Mouse (Mus musculus) forebrain, embryonic 16.5 days (tissue): Measurements from ENCODE around the gene Caln1. TPM values are rescaled to one million over a fixed set of nuclear protein-coding genes. Genes with fewer than 3 reads are reported as not detected.

Experiments used
- ATAC-seq: fragments of 200-750 bp; cut with Nextera tagmentation; 2 replicates; pipeline ENCODE4 v1.8.0; 2017; ENCODE audit warnings: mild to moderate bottlenecking, moderate library complexity
- H3K27ac ChIP-seq: fragments of 300-500 bp; sonication (generic); 2 replicates; pipeline ENCODE4 v1.5.1; 2014; ENCODE audit warnings: low read length, control low read depth
- H3K27me3 ChIP-seq: fragments of 300-500 bp; sonication (generic); replicated peaks from 2 replicates; pipeline ENCODE4 v1.6.1; 2014; ENCODE audit warnings: low read length; ENCODE audit not compliant: control insufficient read depth, insufficient read depth
- H3K36me3 ChIP-seq: fragments of 300-500 bp; sonication (generic); 2 replicates; pipeline ENCODE4 v1.6.1; 2014; ENCODE audit not compliant: control insufficient read depth, insufficient read depth
- H3K4me1 ChIP-seq: fragments of 300-500 bp; sonication (generic); replicated peaks from 2 replicates; pipeline ENCODE4 v1.6.1; 2014; ENCODE audit warnings: low read length; ENCODE audit not compliant: control insufficient read depth, insufficient read depth
- H3K4me2 ChIP-seq: fragments of 300-500 bp; sonication (generic); 2 replicates; pipeline ENCODE4 v1.6.1; 2014; ENCODE audit warnings: mild to moderate bottlenecking, low read length, control low read depth
- H3K4me3 ChIP-seq: fragments of 300-500 bp; sonication (generic); replicated peaks from 2 replicates; pipeline ENCODE4 v1.5.1; 2014; ENCODE audit warnings: mild to moderate bottlenecking, low read length, control low read depth
- H3K9ac ChIP-seq: fragments of 300-500 bp; sonication (generic); replicated peaks from 2 replicates; pipeline ENCODE4 v1.6.1; 2014; ENCODE audit warnings: low read depth, low read length, control low read depth
- H3K9me3 ChIP-seq: fragments of 300-500 bp; sonication (generic); 2 replicates; pipeline ENCODE4 v1.6.1; 2016; ENCODE audit warnings: low read length; ENCODE audit not compliant: control insufficient read depth
- WGBS: fragments of 180-500 bp; shearing (Covaris S2); extraction: QIAGEN DNeasy Blood & Tissue Kit; methylation state at CpG from one replicate; pipeline ENCODE4 v1.1.7; 2014; 5-methylcytosine and 5-hydroxymethylcytosine counted together
- polyA plus RNA-seq: library from polyadenylated mRNA; unstranded; fragments of >200 nt; fragmentation: Nextera tagmentation; extraction: Ambion mirVana; gene quantifications from 2 replicates; pipeline ENCODE4 v1.2.1, GENCODE M21; 2015

Gene Caln1
- polyA plus RNA-seq, 1 experiment from 2014 or later, result 24.4 TPM

DNA sequence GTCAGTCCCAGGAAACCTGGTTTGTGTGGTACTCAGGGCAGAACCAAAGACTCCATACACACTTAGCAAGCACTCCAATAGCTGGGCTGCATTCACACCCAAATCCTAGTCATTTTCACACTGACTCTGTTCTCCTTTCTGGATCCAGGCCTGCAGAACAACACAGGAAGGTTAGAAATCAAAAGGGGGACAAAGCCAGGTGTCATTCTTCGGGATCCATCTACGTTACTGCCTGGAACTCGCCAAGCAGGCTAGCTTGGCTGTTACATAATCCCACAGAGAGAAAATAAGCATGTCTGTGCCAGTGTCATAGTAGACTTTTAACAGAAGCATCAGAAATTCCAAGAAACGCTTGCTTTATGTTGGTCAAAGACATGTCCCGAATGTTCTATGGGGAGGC lies 446.1 kb downstream of the Caln1 start:
- no peak overlapping the region for H3K4me2 ChIP-seq
- no peaks in the 10 kb centered on the region for H3K36me3 ChIP-seq
- H3K27me3 ChIP-seq, result no peaks in the 10 kb centered on the region
- 0 out of 2 replicates have a peak, but pooled peaks cover 2% of the 10 kb centered on the region for H3K4me1 ChIP-seq
- no peak for ATAC-seq
- H3K4me3 ChIP-seq, result no peak overlapping the region
- H3K9ac ChIP-seq, result no peak overlapping the region
- H3K9me3 ChIP-seq, result no peaks in the 10 kb centered on the region
- no peak overlapping the region for H3K27ac ChIP-seq
- WGBS, result 86% methylated on average over 5 of the region's 5 CpGs

DNA sequence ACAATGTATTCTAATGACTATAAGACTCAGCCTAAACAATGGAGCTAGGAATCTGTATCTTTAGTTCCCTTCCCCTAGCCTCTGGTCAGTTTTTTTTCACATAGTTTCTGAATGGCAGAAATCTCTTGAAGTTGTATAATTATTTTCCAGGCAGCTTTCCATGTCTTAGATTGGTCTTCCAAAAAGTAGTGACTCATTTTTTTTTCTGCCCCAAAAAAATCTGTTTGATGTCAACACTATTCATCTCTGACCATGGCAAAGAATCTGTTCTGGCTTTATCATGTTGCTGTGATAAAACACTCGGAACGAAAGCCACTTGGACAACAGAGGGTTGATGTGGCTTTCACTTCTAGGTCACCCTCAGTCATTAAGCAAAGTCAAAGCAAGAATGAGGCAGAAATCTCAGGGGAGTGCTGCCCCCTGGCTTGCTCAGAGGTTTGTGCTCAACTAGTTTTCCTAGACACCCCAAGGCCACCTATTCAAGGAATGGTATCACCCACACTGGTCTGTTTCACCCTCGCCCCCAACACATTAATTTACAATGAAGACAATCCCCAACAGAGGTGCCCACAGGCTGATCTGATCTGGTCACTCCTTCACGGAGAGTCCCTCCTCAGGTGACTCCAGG lies 450.9 kb downstream of the Caln1 start:
- Histone ChIP-seq H3K9ac (no peak overlapping the region), H3K9me3 (no peaks in the 10 kb centered on the region), H3K4me2 (no peak overlapping the region), H3K36me3 (no peaks in the 10 kb centered on the region), H3K4me3 (no peak overlapping the region), H3K4me1 (no peaks in the 10 kb centered on the region), H3K27me3 (no peaks in the 10 kb centered on the region), H3K27ac (no peak overlapping the region)
- WGBS, result 77% methylated on average over 4 of the region's 4 CpGs
- ATAC-seq, result no peak

DNA sequence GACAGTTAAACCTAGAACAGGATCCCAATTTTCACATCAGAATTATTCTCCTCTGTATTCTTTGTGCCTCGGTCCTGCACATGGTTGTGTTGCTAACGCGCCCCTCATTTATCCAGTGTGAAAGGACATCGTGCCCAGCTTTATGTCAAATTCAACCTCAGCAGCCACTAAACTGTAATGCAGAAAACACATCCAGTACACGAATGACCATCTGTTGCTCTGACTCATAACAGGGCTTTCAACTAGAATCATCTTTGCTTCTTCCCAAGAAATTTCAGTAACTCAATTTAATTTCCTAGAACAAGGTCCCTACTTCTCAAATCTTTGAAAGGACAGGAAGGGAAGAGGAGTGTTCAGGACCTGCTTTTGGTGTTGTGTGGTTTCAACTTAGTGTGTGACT lies 451.4 kb downstream of the Caln1 start:
- Histone ChIP-seq H3K27me3 (no peaks in the 10 kb centered on the region), H3K9me3 (no peaks in the 10 kb centered on the region), H3K36me3 (no peaks in the 10 kb centered on the region), H3K4me2 (no peak overlapping the region), H3K27ac (no peak overlapping the region), H3K4me1 (no peaks in the 10 kb centered on the region), H3K9ac (no peak overlapping the region), H3K4me3 (no peak overlapping the region)
- 90% methylated on average over 5 of the region's 5 CpGs for WGBS
- ATAC-seq, result no peak

DNA sequence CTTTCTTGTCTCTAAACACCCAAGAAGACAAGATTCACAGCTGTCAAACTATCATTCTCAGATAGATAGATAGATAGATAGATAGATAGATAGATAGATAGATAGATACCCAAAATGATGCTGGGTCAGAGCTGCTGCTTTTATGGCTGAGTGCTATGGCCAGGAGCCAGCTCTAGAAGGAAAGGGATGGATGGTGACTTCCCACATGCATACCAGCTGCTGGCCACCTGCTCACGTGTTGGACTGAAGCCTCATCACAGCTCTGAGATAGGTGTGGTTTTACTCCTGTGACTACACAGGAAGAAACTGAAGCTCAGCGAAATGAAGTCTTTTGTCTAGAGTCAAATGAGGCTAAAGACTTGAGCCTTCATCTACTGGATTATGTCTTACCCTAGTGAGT lies 456.5 kb downstream of the Caln1 start:
- no peak overlapping the region for H3K9ac ChIP-seq
- no peak overlapping the region for H3K27ac ChIP-seq
- no peaks in the 10 kb centered on the region for H3K36me3 ChIP-seq
- no peak for ATAC-seq
- no peaks in the 10 kb centered on the region for H3K27me3 ChIP-seq
- H3K9me3 ChIP-seq, result 0 out of 2 replicates have a peak, but pooled peaks cover 4% of the 10 kb centered on the region
- 90% methylated on average over 2 of the region's 2 CpGs for WGBS
- H3K4me3 ChIP-seq, result no peak overlapping the region
- H3K4me2 ChIP-seq, result no peak overlapping the region
- H3K4me1 ChIP-seq, result no peaks in the 10 kb centered on the region

DNA sequence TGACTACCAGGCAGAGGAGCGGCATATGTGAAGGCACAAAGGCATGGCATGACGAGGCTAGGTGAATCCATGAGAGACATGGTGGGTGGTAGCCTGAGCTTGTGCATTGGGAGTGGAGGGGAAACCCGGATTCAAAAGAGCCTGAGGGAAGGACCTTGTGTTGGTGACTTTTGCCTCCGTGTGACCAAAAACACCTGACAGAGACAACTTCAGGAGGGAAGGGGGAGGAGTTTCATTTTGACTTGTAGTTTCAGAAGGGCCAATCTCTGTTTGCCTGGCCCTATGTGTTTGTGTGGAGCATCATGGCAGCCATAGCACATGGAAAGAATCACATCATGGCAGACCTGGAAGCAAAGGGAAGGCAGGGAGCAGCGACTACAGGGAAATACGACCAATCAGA lies 479.3 kb downstream of the Caln1 start:
- Histone ChIP-seq H3K9ac (no peak overlapping the region), H3K4me1 (0 out of 2 replicates have a peak, but pooled peaks cover 2% of the 10 kb centered on the region), H3K36me3 (no peaks in the 10 kb centered on the region), H3K27ac (no peak overlapping the region), H3K4me2 (no peak overlapping the region), H3K9me3 (no peaks in the 10 kb centered on the region), H3K4me3 (no peak overlapping the region), H3K27me3 (no peaks in the 10 kb centered on the region)
- no peak for ATAC-seq
- WGBS, result 89% methylated on average over 6 of the region's 6 CpGs

DNA sequence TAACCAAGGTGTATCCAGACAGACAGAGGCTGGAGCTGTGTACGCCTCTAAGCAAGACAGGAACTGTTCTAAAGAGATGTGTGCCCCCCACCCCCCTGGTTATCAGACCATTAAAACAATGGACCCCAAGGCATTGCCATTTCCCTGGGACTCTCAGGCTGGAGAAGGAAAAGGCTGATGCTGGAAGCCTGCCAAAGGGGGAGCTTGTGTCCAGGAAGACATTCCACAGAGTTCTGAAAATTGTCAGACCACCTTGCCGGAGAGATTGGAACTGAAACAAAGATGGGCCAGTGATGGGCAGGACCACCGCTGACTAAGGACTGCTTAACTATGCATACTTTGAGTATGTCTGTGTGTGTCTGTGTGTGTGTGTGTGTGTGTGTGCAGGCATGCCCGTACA lies 480.4 kb downstream of the Caln1 start:
- no peak overlapping the region for H3K4me3 ChIP-seq
- no peak overlapping the region for H3K4me2 ChIP-seq
- no peak overlapping the region for H3K27ac ChIP-seq
- no peak for ATAC-seq
- 49% methylated on average over 4 of the region's 4 CpGs for WGBS
- no peak overlapping the region for H3K9ac ChIP-seq
- H3K27me3 ChIP-seq, result no peaks in the 10 kb centered on the region
- H3K36me3 ChIP-seq, result no peaks in the 10 kb centered on the region
- 0 out of 2 replicates have a peak, but pooled peaks cover 2% of the 10 kb centered on the region for H3K4me1 ChIP-seq
- H3K9me3 ChIP-seq, result no peaks in the 10 kb centered on the region

DNA sequence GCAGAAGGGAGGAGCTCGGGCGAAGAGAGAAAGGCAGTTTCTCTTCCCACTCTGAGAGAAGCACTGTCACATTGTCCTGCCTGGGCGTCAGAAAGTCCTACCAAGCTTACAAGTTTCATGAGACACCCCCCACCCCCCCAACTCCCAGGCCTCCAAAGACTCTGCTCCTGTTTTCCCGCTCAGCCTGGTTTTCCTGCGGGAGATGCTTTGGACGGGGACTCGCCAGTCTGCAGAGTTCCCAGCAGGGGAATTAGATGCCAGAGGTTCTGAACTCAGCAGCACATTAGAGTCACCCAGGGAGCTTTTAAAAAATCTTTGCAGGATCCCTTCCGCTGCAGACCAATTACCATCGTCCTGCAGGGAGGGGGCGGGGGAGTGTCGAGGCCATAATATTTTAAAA lies 482.9 kb downstream of the Caln1 start:
- no peaks in the 10 kb centered on the region for H3K9me3 ChIP-seq
- H3K4me2 ChIP-seq, result no peak overlapping the region
- 0 out of 2 replicates have a peak, but pooled peaks cover 2% of the 10 kb centered on the region for H3K4me1 ChIP-seq
- no peak overlapping the region for H3K9ac ChIP-seq
- H3K36me3 ChIP-seq, result no peaks in the 10 kb centered on the region
- no peak overlapping the region for H3K4me3 ChIP-seq
- H3K27me3 ChIP-seq, result no peaks in the 10 kb centered on the region
- 9% methylated on average over 9 of the region's 11 CpGs for WGBS
- no peak for ATAC-seq
- H3K27ac ChIP-seq, result no peak overlapping the region

DNA sequence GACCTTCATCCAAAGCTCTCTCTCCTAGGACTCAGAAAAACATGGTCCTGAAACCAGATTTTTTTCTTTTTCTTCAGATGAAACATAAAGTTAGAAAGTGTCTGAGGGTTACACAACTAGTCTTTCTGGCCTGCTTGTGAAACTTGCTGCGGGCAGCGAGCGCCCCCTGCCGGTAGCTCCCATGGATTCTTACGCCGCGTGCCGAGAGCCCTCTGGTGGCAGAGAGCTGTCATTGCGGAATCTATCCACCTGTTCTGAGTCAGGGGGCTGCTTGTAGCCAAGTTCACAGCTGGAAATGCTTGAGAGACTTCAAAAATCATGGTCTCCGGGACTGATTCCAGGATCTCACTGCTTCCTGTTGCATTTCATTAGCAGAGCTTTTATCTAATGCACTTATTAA lies 484.1 kb downstream of the Caln1 start:
- Histone ChIP-seq H3K9ac (no peak overlapping the region), H3K4me3 (no peak overlapping the region), H3K27me3 (no peaks in the 10 kb centered on the region), H3K9me3 (no peaks in the 10 kb centered on the region), H3K36me3 (no peaks in the 10 kb centered on the region), H3K4me2 (no peak overlapping the region), H3K4me1 (0 out of 2 replicates have a peak, but pooled peaks cover 2% of the 10 kb centered on the region), H3K27ac (no peak overlapping the region)
- WGBS, result 1% methylated on average over 10 of the region's 10 CpGs
- ATAC-seq, result peak; percentile 52; the same call in 1 of the 2 replicates

DNA sequence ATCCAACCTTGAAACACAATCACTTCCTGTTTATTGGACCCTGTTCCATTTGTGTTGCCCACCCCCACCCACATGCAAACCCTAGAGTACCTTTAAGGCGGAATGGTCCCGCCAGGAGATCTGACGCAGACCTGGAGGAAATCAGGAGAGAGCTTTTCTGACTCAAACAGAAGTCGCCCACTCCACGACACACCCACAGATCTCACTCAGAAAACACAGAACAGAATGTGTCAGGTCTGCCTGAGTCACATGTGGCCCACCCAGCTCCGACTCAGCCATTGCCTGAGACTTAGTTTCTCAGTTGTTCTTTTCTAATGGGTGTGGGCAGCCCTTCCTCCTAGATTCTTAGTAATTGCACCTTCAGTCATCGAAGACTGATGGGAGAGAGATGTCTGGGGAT lies 485.2 kb downstream of the Caln1 start:
- 0 out of 2 replicates have a peak, but pooled peaks cover 2% of the 10 kb centered on the region for H3K4me1 ChIP-seq
- H3K36me3 ChIP-seq, result no peaks in the 10 kb centered on the region
- H3K27ac ChIP-seq, result no peak overlapping the region
- no peaks in the 10 kb centered on the region for H3K27me3 ChIP-seq
- H3K9me3 ChIP-seq, result no peaks in the 10 kb centered on the region
- no peak for ATAC-seq
- H3K9ac ChIP-seq, result no peak overlapping the region
- 84% methylated on average over 7 of the region's 7 CpGs for WGBS
- H3K4me2 ChIP-seq, result no peak overlapping the region
- H3K4me3 ChIP-seq, result no peak overlapping the region

DNA sequence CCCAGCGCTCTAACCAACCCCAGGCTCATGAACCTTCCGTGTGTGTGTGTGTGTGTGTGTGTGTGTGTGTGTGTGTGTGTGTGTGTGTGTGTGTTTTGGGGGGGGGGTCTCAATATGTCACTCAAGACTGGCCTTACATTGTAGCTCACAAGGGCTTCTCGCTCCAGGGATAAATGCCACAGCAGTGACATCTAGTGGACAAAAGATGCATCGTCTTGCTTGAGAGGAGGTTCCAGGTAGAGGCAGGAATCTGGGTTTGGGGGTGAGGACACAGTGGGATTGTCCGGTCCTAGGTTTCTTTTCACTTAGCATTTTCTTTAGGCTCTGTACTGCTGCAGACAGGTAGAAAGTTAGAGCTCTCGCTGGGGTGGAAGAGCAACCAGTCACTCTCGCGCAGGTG lies 488.9 kb downstream of the Caln1 start:
- Histone ChIP-seq H3K9me3 (no peaks in the 10 kb centered on the region), H3K4me2 (no peak overlapping the region), H3K36me3 (no peaks in the 10 kb centered on the region), H3K27me3 (no peaks in the 10 kb centered on the region), H3K4me3 (no peak overlapping the region), H3K27ac (no peak overlapping the region), H3K9ac (no peak overlapping the region), H3K4me1 (no peaks in the 10 kb centered on the region)
- 16% methylated on average over 8 of the region's 8 CpGs for WGBS
- ATAC-seq, result peak; percentile 38; the same call in 1 of the 2 replicates
